Mouse (Mus musculus) stomach, embryonic 15.5 days (tissue): ENCODE results near the gene Btc. TPM values are rescaled to one million over a fixed set of nuclear protein-coding genes. Genes with fewer than 3 reads are reported as not detected.

ENCODE experiments used
- ATAC-seq: fragments of 200-750 bp; cut with Nextera tagmentation; 2 replicates; pipeline ENCODE4 v1.8.0; 2017; ENCODE audit warnings: low read depth, moderate number of reproducible peaks, moderate TSS enrichment; ENCODE audit not compliant: insufficient read depth, low FRiP score
- H3K27ac ChIP-seq: fragments of 300-500 bp; sonication (generic); 2 replicates; pipeline ENCODE4 v1.5.1; 2015; ENCODE audit warnings: mild to moderate bottlenecking, inconsistent platforms
- H3K27me3 ChIP-seq: fragments of 300-500 bp; sonication (generic); replicated peaks from 2 replicates; pipeline ENCODE4 v1.6.1; 2015; ENCODE audit warnings: inconsistent platforms
- H3K36me3 ChIP-seq: fragments of 300-500 bp; sonication (generic); 2 replicates; pipeline ENCODE4 v1.6.1; 2015; ENCODE audit warnings: inconsistent platforms
- H3K4me1 ChIP-seq: fragments of 300-500 bp; sonication (generic); 2 replicates; pipeline ENCODE4 v1.6.1; 2015; ENCODE audit warnings: inconsistent platforms
- H3K4me2 ChIP-seq: fragments of 300-500 bp; sonication (generic); 2 replicates; pipeline ENCODE4 v1.6.1; 2015; ENCODE audit warnings: mild to moderate bottlenecking, inconsistent platforms
- H3K4me3 ChIP-seq: fragments of 300-500 bp; sonication (generic); replicated peaks from 2 replicates; pipeline ENCODE4 v1.5.1; 2015; ENCODE audit warnings: inconsistent platforms
- H3K9ac ChIP-seq: fragments of 300-500 bp; sonication (generic); 2 replicates; pipeline ENCODE4 v1.6.1; 2015; ENCODE audit warnings: inconsistent platforms
- H3K9me3 ChIP-seq: fragments of 300-500 bp; sonication (generic); 2 replicates; pipeline ENCODE4 v1.6.1; 2016; ENCODE audit warnings: inconsistent platforms
- WGBS: fragments of 180-500 bp; shearing (Covaris S2); methylation state at CpG from one replicate; pipeline ENCODE4 v1.1.7; 2015; 5-methylcytosine and 5-hydroxymethylcytosine counted together
- polyA plus RNA-seq: library from polyadenylated mRNA; unstranded; fragments of >200 nt; fragmentation: Nextera tagmentation; extraction: Ambion mirVana; gene quantifications from 2 replicates; pipeline ENCODE4 v1.2.1, GENCODE M21; 2015

Btc gene
- polyA plus RNA-seq, 1 experiment from 2014 or later: 5.4 TPM

- H3K4me3 ChIP-seq: no peak overlapping the region
- H3K27me3 ChIP-seq: no peaks in the 10 kb centered on the region
- H3K9me3 ChIP-seq: no peaks in the 10 kb centered on the region
- no peaks in the 10 kb centered on the region for H3K4me1 ChIP-seq
- H3K4me2 ChIP-seq: no peak overlapping the region
- H3K9ac ChIP-seq: no peak overlapping the region
- 81% methylated on average over 10 of the region's 10 CpGs for WGBS
- ATAC-seq: no peak
- H3K27ac ChIP-seq: no peak overlapping the region
- H3K36me3 ChIP-seq: no peaks in the 10 kb centered on the region
Observed at GRCm38 (mm10) chr5:91366925-91367324, 35.9 kb downstream of the Btc start.

DNA sequence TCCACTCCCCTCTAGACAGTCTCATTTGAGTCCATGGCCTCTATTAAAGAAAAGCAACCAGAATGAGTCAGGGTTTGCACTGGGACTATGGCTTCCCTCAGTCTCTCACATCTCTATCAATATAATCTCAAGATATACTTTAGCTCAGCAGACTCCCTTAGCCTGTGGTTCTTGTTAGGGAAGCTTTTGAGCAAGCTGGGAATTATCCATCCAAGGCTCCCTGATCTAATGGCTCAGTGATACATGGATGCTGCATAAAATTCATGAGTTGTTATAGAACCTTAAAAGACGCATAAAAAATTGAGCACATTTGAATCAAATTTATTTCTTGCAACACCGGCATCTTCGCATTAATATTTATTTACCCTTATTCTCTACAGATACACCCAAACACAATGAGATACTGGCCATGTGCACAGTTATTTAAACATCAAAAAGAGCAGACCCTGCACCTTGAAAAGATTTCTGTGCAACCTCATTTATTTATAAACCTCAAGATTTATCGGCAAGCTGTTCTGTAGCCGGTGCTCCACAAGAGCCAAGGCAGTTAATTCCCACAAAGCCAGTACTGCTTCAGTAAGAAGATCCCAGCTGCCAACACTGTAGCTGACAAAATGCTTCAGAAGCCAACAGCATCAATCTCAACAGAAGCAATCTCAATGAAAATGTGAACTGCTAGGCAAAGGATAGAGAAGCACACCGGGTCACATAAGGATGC, 39.4 kb downstream of the Btc start:
- H3K27me3 ChIP-seq: no peaks in the 10 kb centered on the region
- no peak for ATAC-seq
- no peak overlapping the region for H3K9ac ChIP-seq
- H3K4me2 ChIP-seq: no peak overlapping the region
- no peak overlapping the region for H3K27ac ChIP-seq
- H3K4me3 ChIP-seq: no peak overlapping the region
- H3K4me1 ChIP-seq: no peaks in the 10 kb centered on the region
- WGBS: 71% methylated on average over 6 of the region's 6 CpGs
- no peaks in the 10 kb centered on the region for H3K36me3 ChIP-seq
- no peaks in the 10 kb centered on the region for H3K9me3 ChIP-seq

- no peak for ATAC-seq
- no peak overlapping the region for H3K27ac ChIP-seq
- no peaks in the 10 kb centered on the region for H3K9me3 ChIP-seq
- H3K36me3 ChIP-seq: no peaks in the 10 kb centered on the region
- no peak overlapping the region for H3K4me3 ChIP-seq
- H3K4me2 ChIP-seq: no peak overlapping the region
- H3K27me3 ChIP-seq: no peaks in the 10 kb centered on the region
- no peaks in the 10 kb centered on the region for H3K4me1 ChIP-seq
- no peak overlapping the region for H3K9ac ChIP-seq
- 47% methylated on average over 5 of the region's 5 CpGs for WGBS
Observed at GRCm38 (mm10) chr5:91352645-91353044, 50.1 kb downstream of the Btc start.

- WGBS: 72% methylated on average over 5 of the region's 5 CpGs
- no peaks in the 10 kb centered on the region for H3K9me3 ChIP-seq
- no peak for ATAC-seq
- H3K27me3 ChIP-seq: no peaks in the 10 kb centered on the region
- H3K4me1 ChIP-seq: no peaks in the 10 kb centered on the region
- H3K9ac ChIP-seq: no peak overlapping the region
- H3K4me3 ChIP-seq: no peak overlapping the region
- H3K27ac ChIP-seq: no peak overlapping the region
- H3K4me2 ChIP-seq: no peak overlapping the region
- no peaks in the 10 kb centered on the region for H3K36me3 ChIP-seq
Observed at GRCm38 (mm10) chr5:91345681-91346080, 57.1 kb downstream of the Btc start.

- ATAC-seq: no peak
- no peaks in the 10 kb centered on the region for H3K4me1 ChIP-seq
- no peak overlapping the region for H3K27ac ChIP-seq
- no peaks in the 10 kb centered on the region for H3K9me3 ChIP-seq
- H3K36me3 ChIP-seq: no peaks in the 10 kb centered on the region
- H3K27me3 ChIP-seq: no peaks in the 10 kb centered on the region
- WGBS: 78% methylated on average over 2 of the region's 2 CpGs
- H3K4me2 ChIP-seq: no peak overlapping the region
- H3K4me3 ChIP-seq: no peak overlapping the region
- no peak overlapping the region for H3K9ac ChIP-seq
Observed at GRCm38 (mm10) chr5:91345064-91345463, 57.7 kb downstream of the Btc start.

GRCm38 (mm10) chr5:91341981-91342760, 60.6 kb downstream of the Btc start:
- Histone ChIP-seq H3K4me1 (no peaks in the 10 kb centered on the region), H3K27me3 (no peaks in the 10 kb centered on the region), H3K9me3 (no peaks in the 10 kb centered on the region), H3K4me2 (no peak overlapping the region), H3K9ac (no peak overlapping the region), H3K36me3 (no peaks in the 10 kb centered on the region), H3K4me3 (no peak overlapping the region), H3K27ac (no peak overlapping the region)
- 65% methylated on average over 5 of the region's 5 CpGs for WGBS
- no peak for ATAC-seq

- Histone ChIP-seq H3K4me3 (no peak overlapping the region), H3K4me2 (no peak overlapping the region), H3K27ac (no peak overlapping the region), H3K9ac (no peak overlapping the region), H3K27me3 (no peaks in the 10 kb centered on the region), H3K4me1 (no peaks in the 10 kb centered on the region), H3K9me3 (no peaks in the 10 kb centered on the region), H3K36me3 (no peaks in the 10 kb centered on the region)
- WGBS: 65% methylated on average over 4 of the region's 4 CpGs
- no peak for ATAC-seq
Observed at GRCm38 (mm10) chr5:91334227-91334626, 68.6 kb downstream of the Btc start.

DNA sequence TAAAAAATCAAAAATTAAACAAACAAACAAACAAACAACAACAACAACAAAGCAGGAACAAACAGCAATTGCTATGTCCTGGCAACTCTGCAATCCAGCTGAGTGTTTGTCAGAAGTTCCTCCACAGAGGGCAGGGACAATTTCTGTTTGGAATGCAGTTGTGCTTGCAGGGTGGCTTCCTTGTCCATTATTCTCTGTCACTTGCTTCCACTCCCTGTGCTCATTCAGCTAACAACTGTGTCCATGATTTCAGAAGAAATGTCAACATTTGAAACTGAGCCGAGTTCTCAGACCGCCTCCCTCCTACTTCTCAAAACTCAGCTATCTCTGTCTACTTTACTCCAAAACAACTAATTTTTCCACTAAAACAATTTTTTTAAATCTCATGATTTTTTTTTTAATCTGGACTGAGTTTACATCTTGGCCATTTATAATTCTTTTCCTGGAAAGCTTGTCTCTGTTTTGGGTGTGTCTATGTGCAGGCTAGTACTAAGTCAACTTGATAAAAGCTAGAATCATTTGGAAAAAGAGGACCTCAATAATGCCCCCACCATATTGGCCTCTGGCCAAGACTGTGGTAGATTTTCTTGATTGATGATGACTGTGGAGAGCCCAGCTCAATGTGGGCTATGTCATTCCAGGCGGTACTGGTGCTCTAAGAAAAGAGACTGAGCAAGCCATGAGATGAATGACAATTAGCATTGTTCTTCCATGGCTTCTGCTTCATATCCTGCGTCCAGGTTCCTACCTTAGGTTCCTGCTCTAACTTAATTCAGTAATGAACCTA, 70.5 kb downstream of the Btc start:
- Histone ChIP-seq H3K4me1 (no peaks in the 10 kb centered on the region), H3K9me3 (no peaks in the 10 kb centered on the region), H3K27ac (no peak overlapping the region), H3K4me2 (no peak overlapping the region), H3K4me3 (no peak overlapping the region), H3K9ac (no peak overlapping the region), H3K36me3 (no peaks in the 10 kb centered on the region), H3K27me3 (no peaks in the 10 kb centered on the region)
- peak; percentile 39; the same call in 1 of the 2 replicates for ATAC-seq
- 35% methylated on average over 4 of the region's 4 CpGs for WGBS

DNA sequence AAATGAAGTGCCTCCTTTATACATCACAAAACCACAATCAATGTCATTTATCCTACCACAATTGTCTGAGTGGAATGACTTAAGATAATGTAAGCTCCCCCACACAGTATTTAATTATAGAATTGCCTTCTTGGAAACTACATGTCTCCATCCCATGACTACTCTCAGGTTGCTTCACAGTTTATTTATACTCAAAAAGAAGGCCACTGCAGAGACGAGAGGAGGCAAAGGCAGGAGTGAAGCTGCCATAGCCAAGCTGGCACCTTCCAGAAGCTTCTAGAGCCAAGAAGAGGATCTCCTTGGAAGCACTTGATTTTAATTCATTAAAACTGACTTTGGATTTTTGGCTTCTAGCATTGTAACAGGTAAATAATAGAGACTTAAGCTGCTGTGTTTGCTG, 81.0 kb downstream of the Btc start:
- H3K9ac ChIP-seq: no peak overlapping the region
- 62% methylated on average over 1 of the region's 1 CpGs for WGBS
- no peak overlapping the region for H3K27ac ChIP-seq
- no peak overlapping the region for H3K4me2 ChIP-seq
- H3K27me3 ChIP-seq: no peaks in the 10 kb centered on the region
- no peaks in the 10 kb centered on the region for H3K9me3 ChIP-seq
- no peak for ATAC-seq
- no peak overlapping the region for H3K4me3 ChIP-seq
- no peaks in the 10 kb centered on the region for H3K4me1 ChIP-seq
- no peaks in the 10 kb centered on the region for H3K36me3 ChIP-seq

- Histone ChIP-seq H3K27ac (no peak overlapping the region), H3K9me3 (no peaks in the 10 kb centered on the region), H3K4me2 (no peak overlapping the region), H3K4me3 (no peak overlapping the region), H3K36me3 (no peaks in the 10 kb centered on the region), H3K9ac (no peak overlapping the region), H3K27me3 (no peaks in the 10 kb centered on the region), H3K4me1 (no peaks in the 10 kb centered on the region)
- 79% methylated on average over 4 of the region's 4 CpGs for WGBS
- no peak for ATAC-seq
Observed at GRCm38 (mm10) chr5:91320348-91320747, 82.4 kb downstream of the Btc start.

- Histone ChIP-seq H3K4me3 (no peak overlapping the region), H3K4me2 (no peak overlapping the region), H3K9me3 (no peaks in the 10 kb centered on the region), H3K27me3 (no peaks in the 10 kb centered on the region), H3K4me1 (no peaks in the 10 kb centered on the region), H3K27ac (no peak overlapping the region), H3K36me3 (no peaks in the 10 kb centered on the region), H3K9ac (no peak overlapping the region)
- ATAC-seq: no peak
- 46% methylated on average over 4 of the region's 4 CpGs for WGBS
Observed at GRCm38 (mm10) chr5:91313971-91314370, 88.8 kb downstream of the Btc start.

DNA sequence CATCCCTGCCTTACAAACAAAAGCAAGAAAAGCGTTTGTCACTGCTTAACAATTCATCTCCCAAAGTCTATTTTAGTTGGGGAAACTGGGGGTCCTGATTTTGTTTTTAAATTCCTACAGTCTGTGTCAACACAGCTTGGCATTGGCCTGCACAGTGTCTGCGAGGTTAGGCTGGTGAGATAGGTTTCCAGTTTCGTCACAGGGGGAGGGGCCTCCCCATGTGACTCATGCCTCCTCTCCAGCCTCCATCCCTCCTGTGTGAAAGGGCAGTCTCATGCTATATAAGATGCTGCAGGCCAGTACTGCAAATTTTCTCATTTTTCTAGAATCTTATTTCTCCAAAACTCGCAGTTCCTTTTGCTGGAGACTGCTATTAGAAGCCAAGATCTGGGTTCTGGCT, 91.0 kb downstream of the Btc start:
- ATAC-seq: no peak
- H3K4me1 ChIP-seq: no peaks in the 10 kb centered on the region
- no peak overlapping the region for H3K4me2 ChIP-seq
- no peak overlapping the region for H3K9ac ChIP-seq
- no peak overlapping the region for H3K27ac ChIP-seq
- H3K27me3 ChIP-seq: no peaks in the 10 kb centered on the region
- no peaks in the 10 kb centered on the region for H3K9me3 ChIP-seq
- WGBS: 28% methylated on average over 4 of the region's 4 CpGs
- no peak overlapping the region for H3K4me3 ChIP-seq
- H3K36me3 ChIP-seq: no peaks in the 10 kb centered on the region
